Mouse (Mus musculus) embryonic facial prominence, embryonic 15.5 days (tissue): ENCODE results near the gene Zfp663. TPM values are rescaled to one million over a fixed set of nuclear protein-coding genes. Genes with fewer than 3 reads are reported as not detected.
A peak's percentile ranks its signal among the peaks of the same experiment; 100 is the strongest.

Experiments used
- ATAC-seq: fragments of 200-750 bp; cut with Nextera tagmentation; 2 replicates; pipeline ENCODE4 v1.8.0; 2017; ENCODE audit warnings: low read depth, moderate TSS enrichment; ENCODE audit not compliant: insufficient number of reproducible peaks, low FRiP score, low TSS enrichment
- H3K27ac ChIP-seq: fragments of 300-500 bp; sonication (generic); replicated peaks from 2 replicates; pipeline ENCODE4 v1.5.1; 2015; ENCODE audit warnings: mild to moderate bottlenecking, inconsistent platforms
- H3K27me3 ChIP-seq: fragments of 300-500 bp; sonication (generic); 2 replicates; pipeline ENCODE4 v1.6.1; 2015; ENCODE audit warnings: inconsistent platforms
- H3K36me3 ChIP-seq: fragments of 300-500 bp; sonication (generic); 2 replicates; pipeline ENCODE4 v1.6.1; 2015; ENCODE audit warnings: mild to moderate bottlenecking, inconsistent platforms
- H3K4me1 ChIP-seq: fragments of 300-500 bp; sonication (generic); 2 replicates; pipeline ENCODE4 v1.6.1; 2015; ENCODE audit warnings: inconsistent platforms
- H3K4me2 ChIP-seq: fragments of 300-500 bp; sonication (generic); replicated peaks from 2 replicates; pipeline ENCODE4 v1.6.1; 2015; ENCODE audit warnings: mild to moderate bottlenecking, inconsistent platforms
- H3K4me3 ChIP-seq: fragments of 300-500 bp; sonication (generic); replicated peaks from 2 replicates; pipeline ENCODE4 v1.5.1; 2015; ENCODE audit warnings: mild to moderate bottlenecking, inconsistent platforms
- H3K9ac ChIP-seq: fragments of 300-500 bp; sonication (generic); 2 replicates; pipeline ENCODE4 v1.6.1; 2015; ENCODE audit warnings: inconsistent platforms
- H3K9me3 ChIP-seq: fragments of 300-500 bp; sonication (generic); replicated peaks from 2 replicates; pipeline ENCODE4 v1.6.1; 2016; ENCODE audit warnings: inconsistent platforms
- WGBS: fragments of 180-500 bp; shearing (Covaris S2); methylation state at CpG from one replicate; pipeline ENCODE4 v1.1.7; 2015; 5-methylcytosine and 5-hydroxymethylcytosine counted together
- polyA plus RNA-seq: library from polyadenylated mRNA; unstranded; fragments of >200 nt; fragmentation: Nextera tagmentation; extraction: Ambion mirVana; gene quantifications from 2 replicates; pipeline ENCODE4 v1.2.1, GENCODE M21; 2015

The Zfp663 gene
- polyA plus RNA-seq, 1 experiment from 2014 or later = 0.27 TPM

DNA sequence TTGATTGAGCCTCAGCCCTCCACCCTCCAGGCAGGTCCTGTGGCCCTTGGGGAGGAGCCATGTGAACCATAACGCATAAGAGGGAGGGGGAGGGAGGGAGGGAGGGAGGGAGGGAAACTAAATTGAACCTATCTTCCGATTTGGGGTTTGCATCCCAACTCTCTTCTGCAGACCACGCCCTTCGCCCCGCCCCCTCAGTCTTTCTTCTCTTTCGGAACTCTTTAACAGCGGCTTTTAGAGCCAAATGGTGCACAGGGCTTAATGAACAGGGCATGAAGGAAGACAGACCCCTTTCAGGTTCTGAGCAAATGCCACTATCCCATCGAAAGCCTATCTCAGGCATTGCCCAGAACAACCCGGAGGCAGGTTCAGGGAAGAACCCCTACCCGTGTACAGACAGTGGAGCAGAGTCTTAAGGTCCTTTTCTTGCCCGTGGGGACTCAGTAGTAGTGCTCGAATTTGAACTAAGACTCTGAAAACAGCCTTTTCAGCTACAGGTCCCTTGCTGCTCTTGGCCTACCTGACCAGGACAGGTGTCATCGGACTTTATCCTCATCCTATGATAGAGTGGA is 575 bp downstream of the Zfp663 start:
- ATAC-seq = no peak
- Histone ChIP-seq H3K4me1 (peaks cover 24% of the 10 kb centered on the region), H3K9me3 (no peaks in the 10 kb centered on the region), H3K9ac (no peak overlapping the region; the same call in 1 of the 2 replicates), H3K27me3 (peaks cover 10% of the 10 kb centered on the region), H3K36me3 (no peaks in the 10 kb centered on the region), H3K27ac (no peak overlapping the region), H3K4me2 (peak overlapping the region; percentile 48), H3K4me3 (peak overlapping the region; percentile 30)
- 1% methylated on average over 13 of the region's 13 CpGs for WGBS

DNA sequence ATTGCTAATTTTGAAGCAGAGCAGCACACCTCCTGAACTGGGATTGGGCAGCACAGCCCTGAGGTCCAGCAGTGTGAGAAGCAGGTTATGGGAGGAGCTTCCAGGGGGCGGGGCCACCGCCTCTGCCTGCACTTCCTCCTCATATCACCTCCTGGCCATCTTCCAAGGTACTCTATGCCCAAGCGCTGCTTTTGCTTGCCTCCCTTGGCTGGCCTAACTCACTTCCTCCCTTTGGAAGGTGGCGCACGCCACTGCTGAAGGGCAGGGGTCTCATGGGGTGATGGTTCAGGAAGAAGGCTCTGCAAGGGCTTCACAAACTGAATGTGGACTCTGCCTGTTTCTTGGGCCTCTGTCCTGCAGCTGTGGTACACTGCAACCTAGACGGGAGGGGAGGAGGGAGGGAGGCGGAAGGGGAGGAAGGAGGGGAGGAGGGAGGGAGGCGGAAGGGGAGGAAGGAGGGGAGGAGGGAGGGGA is 1.4 kb downstream of the Zfp663 start:
- ATAC-seq = no peak
- 12% methylated on average over 5 of the region's 8 CpGs for WGBS
- H3K27ac ChIP-seq = no peak overlapping the region
- peaks cover 10% of the 10 kb centered on the region for H3K27me3 ChIP-seq
- no peak overlapping the region for H3K9ac ChIP-seq
- H3K4me1 ChIP-seq = peaks cover 24% of the 10 kb centered on the region
- H3K4me3 ChIP-seq = no peak overlapping the region
- H3K36me3 ChIP-seq = no peaks in the 10 kb centered on the region
- H3K4me2 ChIP-seq = no peak overlapping the region
- H3K9me3 ChIP-seq = no peaks in the 10 kb centered on the region

GRCm38 (mm10) chr2:165364334-165365091 is 4.0 kb downstream of the Zfp663 start:
- Histone ChIP-seq H3K4me2 (peak overlapping the region; percentile 26), H3K27me3 (peaks cover 10% of the 10 kb centered on the region), H3K27ac (no peak overlapping the region), H3K36me3 (no peaks in the 10 kb centered on the region), H3K9me3 (no peaks in the 10 kb centered on the region), H3K4me1 (peaks cover 24% of the 10 kb centered on the region), H3K4me3 (peak overlapping the region; percentile 8; the same call in 1 of the 2 replicates), H3K9ac (no peak overlapping the region)
- 13% methylated on average over 21 of the region's 21 CpGs for WGBS
- peak; percentile 74; the same call in 1 of the 2 replicates for ATAC-seq

DNA sequence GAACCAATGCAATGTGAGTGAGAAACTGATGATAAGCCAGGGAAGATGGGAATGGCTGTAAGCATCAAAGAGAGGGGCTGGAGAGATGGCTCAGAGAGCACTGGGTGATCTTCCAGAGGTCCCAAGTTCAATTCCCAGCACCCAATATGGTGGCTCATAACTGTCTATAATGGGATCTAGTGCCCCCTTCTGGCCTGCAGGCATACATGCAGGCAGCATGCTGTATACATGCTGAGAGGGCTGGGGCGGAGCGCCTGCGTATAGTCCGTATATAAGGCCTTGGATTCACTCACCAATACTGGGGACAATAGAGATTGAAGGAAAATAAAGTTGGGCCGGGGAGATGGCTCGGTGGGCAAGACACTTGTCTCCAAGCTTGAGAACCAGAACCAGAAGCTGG is 5.2 kb downstream of the Zfp663 start:
- no peaks in the 10 kb centered on the region for H3K9me3 ChIP-seq
- no peak for ATAC-seq
- H3K27ac ChIP-seq = no peak overlapping the region
- H3K36me3 ChIP-seq = no peaks in the 10 kb centered on the region
- 86% methylated on average over 6 of the region's 6 CpGs for WGBS
- no peak overlapping the region for H3K9ac ChIP-seq
- H3K4me2 ChIP-seq = no peak overlapping the region
- no peak overlapping the region for H3K4me3 ChIP-seq
- peaks cover 4% of the 10 kb centered on the region for H3K27me3 ChIP-seq
- peaks cover 20% of the 10 kb centered on the region for H3K4me1 ChIP-seq

- Histone ChIP-seq H3K27me3 (no peaks in the 10 kb centered on the region), H3K4me3 (no peak overlapping the region), H3K4me1 (peaks cover 6% of the 10 kb centered on the region; the same call in 1 of the 2 replicates), H3K27ac (no peak overlapping the region), H3K9me3 (no peaks in the 10 kb centered on the region), H3K9ac (no peak overlapping the region), H3K4me2 (no peak overlapping the region), H3K36me3 (no peaks in the 10 kb centered on the region)
- 0% methylated on average over 1 of the region's 1 CpGs for WGBS
- ATAC-seq = no peak
Measured at GRCm38 (mm10) chr2:165360861-165361260, 7.7 kb downstream of the Zfp663 start.

- H3K27ac ChIP-seq = no peak overlapping the region
- 88% methylated on average over 20 of the region's 20 CpGs for WGBS
- H3K4me2 ChIP-seq = no peak overlapping the region
- ATAC-seq = no peak
- H3K36me3 ChIP-seq = 0 out of 2 replicates have a peak, but pooled peaks cover 2% of the 10 kb centered on the region
- no peak overlapping the region for H3K4me3 ChIP-seq
- no peak overlapping the region for H3K9ac ChIP-seq
- peaks cover 17% of the 10 kb centered on the region for H3K9me3 ChIP-seq
- no peaks in the 10 kb centered on the region for H3K4me1 ChIP-seq
- 0 out of 2 replicates have a peak, but pooled peaks cover 3% of the 10 kb centered on the region for H3K27me3 ChIP-seq
Measured at GRCm38 (mm10) chr2:165351828-165352513, 16.6 kb downstream of the Zfp663 start.

DNA sequence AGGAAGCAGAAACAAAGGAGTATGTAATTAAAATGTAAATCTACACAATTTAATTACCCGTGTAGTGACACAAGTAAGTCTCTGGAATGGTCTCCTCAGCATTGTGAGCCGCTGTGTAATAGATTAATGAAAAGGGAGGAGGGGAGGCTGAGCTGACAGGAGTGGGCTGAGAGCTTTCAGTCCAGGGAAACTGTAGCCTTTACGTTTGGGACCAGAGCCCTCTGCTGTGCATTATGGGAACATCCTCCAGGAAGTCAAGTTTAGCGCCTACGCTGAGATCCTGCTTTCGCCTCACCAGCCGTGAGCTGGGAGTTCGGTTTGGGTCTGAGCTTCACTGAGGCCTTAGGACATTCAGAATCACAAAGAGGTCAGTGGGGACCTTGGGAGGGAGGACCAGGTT is 19.1 kb downstream of the Zfp663 start:
- WGBS = 20% methylated on average over 8 of the region's 8 CpGs
- H3K36me3 ChIP-seq = 0 out of 2 replicates have a peak, but pooled peaks cover 2% of the 10 kb centered on the region
- H3K4me3 ChIP-seq = no peak overlapping the region
- no peak for ATAC-seq
- H3K9ac ChIP-seq = no peak overlapping the region
- 0 out of 2 replicates have a peak, but pooled peaks cover 3% of the 10 kb centered on the region for H3K27me3 ChIP-seq
- H3K27ac ChIP-seq = no peak overlapping the region
- no peak overlapping the region for H3K4me2 ChIP-seq
- peaks cover 17% of the 10 kb centered on the region for H3K9me3 ChIP-seq
- H3K4me1 ChIP-seq = no peaks in the 10 kb centered on the region

DNA sequence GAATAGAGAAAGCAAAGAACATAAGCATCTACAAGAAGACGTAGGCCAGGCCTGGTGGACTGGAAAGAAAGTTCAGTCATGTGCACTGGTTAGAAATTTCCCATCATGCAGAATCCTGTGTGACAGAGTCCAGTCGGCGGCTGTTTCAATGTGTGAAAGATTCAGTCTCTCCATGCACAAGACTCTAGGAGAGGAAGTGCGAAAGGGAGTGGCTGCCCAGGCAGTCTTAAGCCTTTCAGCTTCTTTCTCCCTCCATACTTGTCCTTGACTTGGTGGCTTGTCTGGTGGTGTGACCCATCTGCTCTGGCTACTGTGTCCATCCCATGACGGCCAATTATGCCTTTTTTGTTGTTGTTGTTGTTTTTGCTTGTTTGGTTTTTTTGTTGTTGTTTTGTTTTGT is 22.3 kb downstream of the Zfp663 start:
- Histone ChIP-seq H3K4me3 (no peak overlapping the region), H3K9me3 (no peaks in the 10 kb centered on the region), H3K9ac (no peak overlapping the region), H3K27me3 (0 out of 2 replicates have a peak, but pooled peaks cover 3% of the 10 kb centered on the region), H3K4me2 (no peak overlapping the region), H3K36me3 (no peaks in the 10 kb centered on the region), H3K27ac (no peak overlapping the region), H3K4me1 (no peaks in the 10 kb centered on the region)
- 89% methylated on average over 5 of the region's 5 CpGs for WGBS
- no peak for ATAC-seq

DNA sequence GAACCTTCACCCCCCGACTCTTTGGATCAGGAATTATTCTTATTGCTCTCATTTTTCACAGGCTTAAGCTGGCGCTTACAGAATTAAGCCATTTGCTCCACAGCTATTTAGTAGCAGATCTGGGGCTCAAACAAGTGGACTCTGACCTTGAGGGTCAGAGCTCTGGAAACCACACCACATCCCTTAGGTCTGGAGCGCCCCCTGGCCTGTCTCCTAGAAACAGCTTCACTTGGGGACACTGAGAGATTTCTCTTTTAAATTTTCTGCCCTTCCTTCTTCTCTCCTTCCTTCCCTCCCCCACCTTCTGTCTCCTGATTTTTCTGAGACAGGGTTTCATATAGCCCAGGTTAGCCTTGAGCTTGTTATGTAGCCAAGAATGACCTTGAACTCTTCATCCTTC is 31.3 kb downstream of the Zfp663 start:
- no peaks in the 10 kb centered on the region for H3K36me3 ChIP-seq
- H3K4me3 ChIP-seq = no peak overlapping the region
- no peaks in the 10 kb centered on the region for H3K9me3 ChIP-seq
- no peak overlapping the region for H3K27ac ChIP-seq
- H3K4me2 ChIP-seq = no peak overlapping the region
- peaks cover 2% of the 10 kb centered on the region; the same call in 1 of the 2 replicates for H3K27me3 ChIP-seq
- ATAC-seq = no peak
- WGBS = 23% methylated on average over 3 of the region's 3 CpGs
- no peak overlapping the region for H3K9ac ChIP-seq
- H3K4me1 ChIP-seq = 0 out of 2 replicates have a peak, but pooled peaks cover 3% of the 10 kb centered on the region

GRCm38 (mm10) chr2:165332610-165333210 is 35.8 kb downstream of the Zfp663 start:
- H3K9me3 ChIP-seq = no peaks in the 10 kb centered on the region
- no peak overlapping the region for H3K4me3 ChIP-seq
- no peaks in the 10 kb centered on the region for H3K27me3 ChIP-seq
- H3K27ac ChIP-seq = no peak overlapping the region
- H3K4me2 ChIP-seq = no peak overlapping the region; the same call in 1 of the 2 replicates
- H3K9ac ChIP-seq = no peak overlapping the region
- 0 out of 2 replicates have a peak, but pooled peaks cover 3% of the 10 kb centered on the region for H3K4me1 ChIP-seq
- no peaks in the 10 kb centered on the region for H3K36me3 ChIP-seq
- WGBS = 44% methylated on average over 14 of the region's 14 CpGs
- no peak for ATAC-seq

GRCm38 (mm10) chr2:165329703-165330102 is 38.8 kb downstream of the Zfp663 start:
- H3K36me3 ChIP-seq = no peaks in the 10 kb centered on the region
- no peak overlapping the region for H3K9ac ChIP-seq
- H3K4me2 ChIP-seq = no peak overlapping the region
- no peaks in the 10 kb centered on the region for H3K9me3 ChIP-seq
- H3K4me1 ChIP-seq = peaks cover 18% of the 10 kb centered on the region
- WGBS = 49% methylated on average over 3 of the region's 3 CpGs
- no peak overlapping the region for H3K4me3 ChIP-seq
- H3K27ac ChIP-seq = no peak overlapping the region
- H3K27me3 ChIP-seq = no peaks in the 10 kb centered on the region
- ATAC-seq = no peak
